Mouse (Mus musculus) erythroblast, embryonic 14.5 days (primary cell): ENCODE measurements around the gene Acat1.

Experiments
- GATA1 ChIP-seq: IDR thresholded peaks from 2 replicates; pipeline ENCODE4 v1.6.1; 2012; ENCODE audit warnings: low read length, inconsistent platforms, mixed read lengths
- TAL1 ChIP-seq: IDR thresholded peaks from 3 replicates; pipeline ENCODE4 v1.6.1; 2012; ENCODE audit warnings: low read length, inconsistent platforms, mixed read lengths

GRCm38 (mm10) chr9:53594764-53595163 lies 15.4 kb downstream of the Acat1 start:
- no peak for TF ChIP-seq TAL1
- no peak for TF ChIP-seq GATA1
